ENCODE assay signal across 8 mouse cellular contexts in the genomic region with DNA sequence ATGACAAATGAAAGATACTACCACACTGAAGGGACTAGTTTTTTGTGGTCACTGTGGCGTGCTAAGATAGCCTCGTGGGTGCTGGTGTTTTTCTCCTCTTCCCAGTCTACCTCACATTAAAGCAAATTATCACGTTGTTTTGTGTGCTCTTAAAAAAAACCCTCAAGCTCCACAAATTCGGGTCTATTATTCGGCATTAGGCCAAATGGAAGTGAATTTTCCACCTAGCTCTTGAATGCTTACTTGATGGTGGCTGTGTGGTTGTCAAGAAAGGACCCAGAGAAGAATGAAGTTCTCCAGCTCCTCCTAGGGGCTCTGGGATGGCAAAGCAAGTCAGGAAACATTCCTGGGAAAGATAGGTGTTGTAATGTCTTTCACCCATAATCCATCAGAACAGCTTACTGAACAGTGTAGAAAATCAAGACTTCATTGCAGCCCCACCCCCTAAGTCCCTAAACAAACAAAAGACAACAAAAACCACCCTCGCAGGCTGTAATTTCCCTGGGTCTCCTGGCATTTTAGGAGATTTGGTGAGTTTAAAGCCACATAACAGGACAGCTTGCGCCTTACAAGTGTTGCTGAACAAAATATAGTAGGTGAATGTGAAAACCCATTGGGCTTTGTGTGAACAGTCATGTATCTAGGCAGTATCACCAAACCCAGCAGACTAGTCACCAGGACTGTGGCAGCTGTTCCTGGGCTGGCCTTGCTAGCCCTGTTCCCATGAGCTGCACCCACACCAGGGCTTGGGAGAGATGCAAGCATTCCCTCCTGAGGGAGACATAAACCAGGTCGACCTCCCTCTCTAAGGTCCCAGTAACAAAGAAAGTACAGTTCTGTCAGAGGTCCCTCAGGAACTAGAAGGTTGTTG. TPM values are rescaled to one million over a fixed set of nuclear protein-coding genes. Genes with fewer than 3 reads are reported as not detected.
DNase-seq lines count a peak whose midpoint lies in the region; ATAC-seq and TF ChIP-seq lines count a peak whose summit lies in the region.

No protein-coding gene starts in this region.

- intact Hi-C loops in gastrocnemius, postnatal 14 days (cut with DNase I; ENCODE audit: low total_unique reads) = no loop called here

- H3K9ac ChIP-seq in embryonic facial prominence, embryonic 14.5 days (ENCODE audit: low read depth, low read length) = peak overlapping the region; percentile 79
- peak overlapping the region; percentile 60; the same call in 1 of the 2 replicates for H3K9ac ChIP-seq in hindbrain, embryonic 13.5 days

- H3K4me3 ChIP-seq in G1E (ENCODE audit: low read depth, low read length) (peak overlapping the region; percentile 48; the same call in 1 of the 2 replicates), myocyte (peak overlapping the region; percentile 60)
- H3K4me3 ChIP-seq in embryonic facial prominence, embryonic 14.5 days (ENCODE audit: low read depth, low read length) = peak overlapping the region; percentile 69
- peak overlapping the region; percentile 50 for H3K4me3 ChIP-seq in hindbrain, embryonic 13.5 days

- H3K9me3 ChIP-seq in G1E (replicated peaks) = no peaks in the 10 kb centered on the region
- H3K9me3 ChIP-seq in embryonic facial prominence, embryonic 14.5 days (ENCODE audit: control insufficient read depth, low read length) = no peaks in the 10 kb centered on the region
- H3K9me3 ChIP-seq in hindbrain, embryonic 13.5 days = no peaks in the 10 kb centered on the region

- H3K36me3 ChIP-seq in G1E (replicated peaks) (no peaks in the 10 kb centered on the region), myocyte (ENCODE audit: control insufficient read depth, insufficient read depth) (no peaks in the 10 kb centered on the region)
- no peaks in the 10 kb centered on the region for H3K36me3 ChIP-seq in embryonic facial prominence, embryonic 14.5 days (ENCODE audit: control insufficient read depth, insufficient read depth, low read length)
- H3K36me3 ChIP-seq in hindbrain, embryonic 13.5 days = no peaks in the 10 kb centered on the region

- peak overlapping the region; percentile 96; the same call in 1 of the 2 replicates for H3K27ac ChIP-seq in embryonic facial prominence, embryonic 14.5 days (replicated peaks; ENCODE audit: low read depth, low read length)
- peak overlapping the region; percentile 88 for H3K27ac ChIP-seq in hindbrain, embryonic 13.5 days

- H3ac ChIP-seq in myocyte (ENCODE audit: control insufficient read depth, insufficient read length) = no peak overlapping the region

- H3K79me2 ChIP-seq in myocyte (ENCODE audit: control insufficient read depth, insufficient read depth) = no peaks in the 10 kb centered on the region

- WGBS in embryonic facial prominence, embryonic 14.5 days = 17% methylated on average over 8 of the region's 8 CpGs
- 21% methylated on average over 8 of the region's 8 CpGs for WGBS in hindbrain, embryonic 13.5 days

- peaks cover 31% of the 10 kb centered on the region for H3K4me1 ChIP-seq in G1E (ENCODE audit: insufficient read depth, low read depth, low read length)
- H3K4me1 ChIP-seq in embryonic facial prominence, embryonic 14.5 days (ENCODE audit: control insufficient read depth, insufficient read depth, low read length) = peaks cover 3% of the 10 kb centered on the region; the same call in 1 of the 2 replicates
- H3K4me1 ChIP-seq in hindbrain, embryonic 13.5 days (replicated peaks) = peaks cover 9% of the 10 kb centered on the region

- H3K4me2 ChIP-seq in embryonic facial prominence, embryonic 14.5 days (ENCODE audit: low read depth, low read length) = peak overlapping the region; percentile 58
- H3K4me2 ChIP-seq in hindbrain, embryonic 13.5 days = peak overlapping the region; percentile 40
- H3K4me2 ChIP-seq in myocyte (ENCODE audit: low read depth) = peak overlapping the region; percentile 84

- DNase-seq in adrenal gland, postnatal 14 days = peak; percentile 54
- no peak for DNase-seq in adrenal gland, adult 18-20 months (ENCODE audit: low spot score in 2 of 2)
- DNase-seq in G1E (ENCODE audit: low spot score) = no peak
- peak; percentile 85 for DNase-seq in embryonic facial prominence, embryonic 14.5 days (ENCODE audit: low spot score)
- DNase-seq in liver = peak; percentile 42
- no peak for DNase-seq in gastrocnemius, postnatal 14 days

- no peak for TF ChIP-seq POLR2A in myocyte (IDR thresholded peaks at IDR 0.05; ENCODE audit: insufficient read length, low read depth)

- H3K27me3 ChIP-seq in G1E (ENCODE audit: insufficient read depth, low read length) = peaks cover 4% of the 10 kb centered on the region
- H3K27me3 ChIP-seq in embryonic facial prominence, embryonic 14.5 days (replicated peaks; ENCODE audit: control insufficient read depth, insufficient read depth, low read length) = no peaks in the 10 kb centered on the region
- 0 out of 2 replicates have a peak, but pooled peaks cover 3% of the 10 kb centered on the region for H3K27me3 ChIP-seq in hindbrain, embryonic 13.5 days
- H3K27me3 ChIP-seq in myocyte (ENCODE audit: control insufficient read depth, insufficient read depth, insufficient read length) = no peaks in the 10 kb centered on the region

- no peak for TF ChIP-seq CTCF in G1E (IDR thresholded peaks at IDR 0.05; ENCODE audit: low read depth, low read length)

- ATAC-seq in G1E (ENCODE audit: extremely low read depth, insufficient number of reproducible peaks, low FRiP score, poor library complexity, severe bottlenecking) = no peak
- ATAC-seq in embryonic facial prominence, embryonic 14.5 days (ENCODE audit: low read depth) = no peak
- ATAC-seq in hindbrain, embryonic 13.5 days (ENCODE audit: low FRiP score) = no peak

TF ChIP-seq in myocyte, 11 proteins besides CTCF, POLR2A, EP300 and RAD21:
- TF ChIP-seq TCF12 (IDR thresholded peaks at IDR 0.05; ENCODE audit: insufficient read depth, poor library complexity, severe bottlenecking) = no peak
- TF ChIP-seq MYOD1 (IDR thresholded peaks at IDR 0.05; ENCODE audit: control insufficient read depth in 1 of 3, insufficient read length in 2 of 3, low read depth in 2 of 3) = peak in 2 of 3 experiments; percentile 52 to 63
- TF ChIP-seq MYOG (IDR thresholded peaks at IDR 0.05; ENCODE audit: control insufficient read depth in 1 of 3, insufficient read depth in 1 of 3, insufficient read length in 2 of 3, low read depth in 2 of 3) = peak; percentile 38 to 79 (median 45)
- TF ChIP-seq MAX (IDR thresholded peaks at IDR 0.05; ENCODE audit: low read depth) = no peak

RNA-seq across cellular contexts. Expression of a gene that starts 9.7 kb away (rescaled TPM):
- 11.7 and 14.6 TPM in 2 replicates for total RNA-seq in adrenal gland, postnatal 14 days (2021)
- 10 to 100 TPM in 1 of 2 experiments, 1 to 10 TPM in 1; 6.4 to 10.4 TPM for total RNA-seq in adrenal gland, adult 18-20 months (2021)
- total RNA-seq in G1E (2014; fragmentation: Nextera tagmentation) = not detected in 2 replicates
- 0.22 and 0.35 TPM in 2 replicates for total RNA-seq in G1E (2017)
- polyA plus RNA-seq in G1E (2012) = 0.27 and 0.54 TPM in 2 replicates
- polyA plus RNA-seq in embryonic facial prominence, embryonic 14.5 days (2014; fragmentation: Nextera tagmentation; extraction: Ambion mirVana) = 5.5 and 6.4 TPM in 2 replicates
- 12.9 and 13.5 TPM in 2 replicates for polyA plus RNA-seq in hindbrain, embryonic 13.5 days (2015; fragmentation: Nextera tagmentation; extraction: Ambion mirVana)
- polyA plus RNA-seq in myocyte (2012; fragmentation: generic; extraction: Trizol) = 48.5 TPM
- total RNA-seq in gastrocnemius, postnatal 14 days (2021) = 1 to 10 TPM; 5.1 to 6.0 TPM

RNA-seq across cellular contexts. Expression of a gene that starts 47.6 kb away (rescaled TPM):
- total RNA-seq in adrenal gland, postnatal 14 days (2021) = 11.1 and 18.9 TPM in 2 replicates
- total RNA-seq in adrenal gland, adult 18-20 months (2021) = 1 to 10 TPM; 1.2 to 7.1 TPM
- total RNA-seq in G1E (2014; fragmentation: Nextera tagmentation) (0.19 TPM in 1 of 2 replicates, not detected in the other), G1E (2017) (0.05 and 0.06 TPM in 2 replicates)
- polyA plus RNA-seq in G1E (2012) (0.01 TPM in 1 of 2 replicates, not detected in the other), myocyte (2012; fragmentation: generic; extraction: Trizol) (not detected)
- polyA plus RNA-seq in embryonic facial prominence, embryonic 14.5 days (2014; fragmentation: Nextera tagmentation; extraction: Ambion mirVana) = 1.0 and 1.2 TPM in 2 replicates
- 0.05 and 0.14 TPM in 2 replicates for polyA plus RNA-seq in hindbrain, embryonic 13.5 days (2015; fragmentation: Nextera tagmentation; extraction: Ambion mirVana)
- 1 to 10 TPM; 6.0 to 6.5 TPM for total RNA-seq in gastrocnemius, postnatal 14 days (2021)

Comparison
In these comparisons a context has a peak if more than half of its experiments do, and no peak if none do; other contexts are left out.
1. DNase-seq: peak in adrenal gland, postnatal 14 days (single experiment), embryonic facial prominence, embryonic 14.5 days (single experiment) and liver (single experiment); none in adrenal gland, adult 18-20 months (0 of 2), G1E (single experiment) and gastrocnemius, postnatal 14 days (single experiment).
2. Peak in every context shown above with its lines, with median percentiles within 50 percentile points of each other: H3K4me3 ChIP-seq and H3K4me2 ChIP-seq.